Mouse (Mus musculus) intestine, embryonic 14.5 days (tissue): ENCODE results near the gene BC016579. TPM values are rescaled to one million over a fixed set of nuclear protein-coding genes. Genes with fewer than 3 reads are reported as not detected.

Experiments used
- ATAC-seq: fragments of 200-750 bp; cut with Nextera tagmentation; replicated peaks from 2 replicates; pipeline ENCODE4 v1.8.0; 2017; ENCODE audit warnings: low read depth, moderate number of reproducible peaks, moderate TSS enrichment, moderate library complexity; ENCODE audit not compliant: low FRiP score, low TSS enrichment
- DNase-seq: peaks from one replicate; pipeline ENCODE4 v3.0.0-alpha.2; 2018; ENCODE audit warnings: low spot score
- H3K27ac ChIP-seq: fragments of 300-500 bp; sonication (generic); 2 replicates; pipeline ENCODE4 v1.5.1; 2014; ENCODE audit warnings: low read depth, mild to moderate bottlenecking, control low read depth
- H3K27me3 ChIP-seq: fragments of 300-500 bp; sonication (generic); replicated peaks from 2 replicates; pipeline ENCODE4 v1.6.1; 2014; ENCODE audit warnings: low read length, control low read depth; ENCODE audit not compliant: control insufficient read depth, insufficient read depth
- H3K36me3 ChIP-seq: fragments of 300-500 bp; sonication (generic); 2 replicates; pipeline ENCODE4 v1.6.1; 2014; ENCODE audit warnings: low read length, control low read depth; ENCODE audit not compliant: control insufficient read depth, insufficient read depth
- H3K4me1 ChIP-seq: fragments of 300-500 bp; sonication (generic); replicated peaks from 2 replicates; pipeline ENCODE4 v1.6.1; 2014; ENCODE audit warnings: low read length, control low read depth, mixed read lengths; ENCODE audit not compliant: control insufficient read depth, insufficient read depth
- H3K4me2 ChIP-seq: fragments of 300-500 bp; sonication (generic); 2 replicates; pipeline ENCODE4 v1.6.1; 2014; ENCODE audit warnings: low read length
- H3K4me3 ChIP-seq: fragments of 300-500 bp; sonication (generic); 2 replicates; pipeline ENCODE4 v1.5.1; 2014; ENCODE audit warnings: low read depth, low read length, control low read depth, mixed read lengths
- H3K9ac ChIP-seq: fragments of 300-500 bp; sonication (generic); 2 replicates; pipeline ENCODE4 v1.6.1; 2014; ENCODE audit warnings: mild to moderate bottlenecking, low read length
- H3K9me3 ChIP-seq: fragments of 300-500 bp; sonication (generic); 2 replicates; pipeline ENCODE4 v1.6.1; 2016; ENCODE audit warnings: low read length, control low read depth; ENCODE audit not compliant: control insufficient read depth
- WGBS: fragments of 180-500 bp; shearing (Covaris S2); extraction: QIAGEN DNeasy Blood & Tissue Kit; methylation state at CpG from one replicate; pipeline ENCODE4 v1.1.7; 2014; 5-methylcytosine and 5-hydroxymethylcytosine counted together
- polyA plus RNA-seq: library from polyadenylated mRNA; unstranded; fragments of >200 nt; fragmentation: Nextera tagmentation; extraction: Ambion mirVana; gene quantifications from 2 replicates; pipeline ENCODE4 v1.2.1, GENCODE M21; 2014

Gene BC016579
- polyA plus RNA-seq: 1.9 and 2.7 TPM in 2 replicates

- no peaks in the 10 kb centered on the region for H3K27me3 ChIP-seq
- no peaks in the 10 kb centered on the region for H3K36me3 ChIP-seq
- peak; percentile 90 for ATAC-seq
- WGBS: 7% methylated on average over 20 of the region's 20 CpGs
- peak within 1 kb of the TSS; percentile 29 for H3K4me3 ChIP-seq
- no peak within 1 kb of the TSS for H3K27ac ChIP-seq
- H3K9me3 ChIP-seq: no peaks in the 10 kb centered on the region
- H3K4me2 ChIP-seq: peak within 1 kb of the TSS; percentile 58
- DNase-seq: peak; percentile 75
- H3K9ac ChIP-seq: peak within 1 kb of the TSS; percentile 14
- H3K4me1 ChIP-seq: no peaks in the 10 kb centered on the region; the same call in 1 of the 2 replicates
Observed at GRCm38 (mm10) chr16:45653934-45654332, at the start of gene BC016579. Gene BC016579, minus strand, starts transcription at chr16:45654068.

- H3K27me3 ChIP-seq: no peaks in the 10 kb centered on the region
- no peak overlapping the region for H3K27ac ChIP-seq
- no peak overlapping the region for H3K4me3 ChIP-seq
- 32% methylated on average over 5 of the region's 5 CpGs for WGBS
- no peak overlapping the region for H3K4me2 ChIP-seq
- H3K9me3 ChIP-seq: no peaks in the 10 kb centered on the region
- H3K9ac ChIP-seq: no peak overlapping the region
- DNase-seq (no peak), ATAC-seq (no peak)
- 0 out of 2 replicates have a peak, but pooled peaks cover 2% of the 10 kb centered on the region for H3K4me1 ChIP-seq
- no peaks in the 10 kb centered on the region for H3K36me3 ChIP-seq
Observed at GRCm38 (mm10) chr16:45699301-45699700, 45.4 kb upstream of the BC016579 start.

GRCm38 (mm10) chr16:45697996-45698395 is 44.1 kb upstream of the BC016579 start:
- ATAC-seq: no peak
- Histone ChIP-seq H3K27ac (no peak overlapping the region), H3K4me1 (0 out of 2 replicates have a peak, but pooled peaks cover 2% of the 10 kb centered on the region), H3K9me3 (no peaks in the 10 kb centered on the region), H3K36me3 (no peaks in the 10 kb centered on the region), H3K4me2 (no peak overlapping the region), H3K9ac (no peak overlapping the region), H3K27me3 (no peaks in the 10 kb centered on the region), H3K4me3 (no peak overlapping the region)
- DNase-seq: no peak
- WGBS: 79% methylated on average over 6 of the region's 6 CpGs

- H3K27me3 ChIP-seq: no peaks in the 10 kb centered on the region
- no peaks in the 10 kb centered on the region for H3K36me3 ChIP-seq
- no peaks in the 10 kb centered on the region for H3K9me3 ChIP-seq
- no peak for DNase-seq
- no peak for ATAC-seq
- H3K9ac ChIP-seq: no peak overlapping the region
- WGBS: 77% methylated on average over 9 of the region's 9 CpGs
- H3K4me3 ChIP-seq: no peak overlapping the region
- 0 out of 2 replicates have a peak, but pooled peaks cover 2% of the 10 kb centered on the region for H3K4me1 ChIP-seq
- H3K4me2 ChIP-seq: no peak overlapping the region
- H3K27ac ChIP-seq: no peak overlapping the region
Observed at GRCm38 (mm10) chr16:45695445-45696160, 41.7 kb upstream of the BC016579 start.

GRCm38 (mm10) chr16:45693558-45693957 is 39.7 kb upstream of the BC016579 start, which contains the start of gene Tmprss7:
Gene Tmprss7, minus strand, starts transcription at chr16:45693658.
- Histone ChIP-seq H3K27me3 (no peaks in the 10 kb centered on the region), H3K27ac (no peak within 1 kb of the TSS), H3K4me3 (no peak within 1 kb of the TSS), H3K9me3 (no peaks in the 10 kb centered on the region), H3K36me3 (no peaks in the 10 kb centered on the region), H3K9ac (no peak within 1 kb of the TSS), H3K4me1 (peaks cover 2% of the 10 kb centered on the region; the same call in 1 of the 2 replicates), H3K4me2 (no peak within 1 kb of the TSS)
- no peak for DNase-seq
- 71% methylated on average over 10 of the region's 10 CpGs for WGBS
- ATAC-seq: no peak

GRCm38 (mm10) chr16:45692851-45693250 is 39.0 kb upstream of the BC016579 start:
- H3K4me3 ChIP-seq: no peak overlapping the region
- no peak overlapping the region for H3K27ac ChIP-seq
- ATAC-seq (no peak), DNase-seq (no peak)
- WGBS: 75% methylated on average over 3 of the region's 3 CpGs
- H3K27me3 ChIP-seq: no peaks in the 10 kb centered on the region
- no peaks in the 10 kb centered on the region for H3K36me3 ChIP-seq
- H3K4me2 ChIP-seq: no peak overlapping the region
- no peak overlapping the region for H3K9ac ChIP-seq
- no peaks in the 10 kb centered on the region for H3K9me3 ChIP-seq
- peaks cover 2% of the 10 kb centered on the region; the same call in 1 of the 2 replicates for H3K4me1 ChIP-seq

- H3K9ac ChIP-seq: no peak overlapping the region
- no peak for ATAC-seq
- WGBS: 15% methylated on average over 4 of the region's 4 CpGs
Observed at GRCm38 (mm10) chr16:45690178-45690577, 36.3 kb upstream of the BC016579 start.

GRCm38 (mm10) chr16:45686833-45687232 is 33.0 kb upstream of the BC016579 start:
- WGBS: 85% methylated on average over 3 of the region's 3 CpGs
- no peak overlapping the region for H3K4me3 ChIP-seq
- no peaks in the 10 kb centered on the region for H3K9me3 ChIP-seq
- H3K9ac ChIP-seq: no peak overlapping the region
- H3K36me3 ChIP-seq: no peaks in the 10 kb centered on the region
- no peak overlapping the region for H3K27ac ChIP-seq
- no peaks in the 10 kb centered on the region; the same call in 1 of the 2 replicates for H3K4me1 ChIP-seq
- no peak overlapping the region for H3K4me2 ChIP-seq
- DNase-seq (no peak), ATAC-seq (no peak)
- H3K27me3 ChIP-seq: no peaks in the 10 kb centered on the region

More at GRCm38 (mm10) chr16:45690178-45690577, 36.3 kb upstream of the BC016579 start:
- Histone ChIP-seq H3K4me3 (no peak overlapping the region), H3K9me3 (no peaks in the 10 kb centered on the region), H3K4me1 (peaks cover 2% of the 10 kb centered on the region; the same call in 1 of the 2 replicates), H3K36me3 (no peaks in the 10 kb centered on the region), H3K4me2 (no peak overlapping the region; the same call in 1 of the 2 replicates), H3K27ac (no peak overlapping the region), H3K27me3 (no peaks in the 10 kb centered on the region)
- DNase-seq: no peak
